Mouse (Mus musculus): ENCODE measurements around the gene Fn1. TPM values are rescaled to one million over a fixed set of nuclear protein-coding genes. Genes with fewer than 3 reads are reported as not detected.

Gene Fn1
- 113 and 257 TPM in 2 replicates for polyA plus RNA-seq (2012; rRNA removed)

DNA sequence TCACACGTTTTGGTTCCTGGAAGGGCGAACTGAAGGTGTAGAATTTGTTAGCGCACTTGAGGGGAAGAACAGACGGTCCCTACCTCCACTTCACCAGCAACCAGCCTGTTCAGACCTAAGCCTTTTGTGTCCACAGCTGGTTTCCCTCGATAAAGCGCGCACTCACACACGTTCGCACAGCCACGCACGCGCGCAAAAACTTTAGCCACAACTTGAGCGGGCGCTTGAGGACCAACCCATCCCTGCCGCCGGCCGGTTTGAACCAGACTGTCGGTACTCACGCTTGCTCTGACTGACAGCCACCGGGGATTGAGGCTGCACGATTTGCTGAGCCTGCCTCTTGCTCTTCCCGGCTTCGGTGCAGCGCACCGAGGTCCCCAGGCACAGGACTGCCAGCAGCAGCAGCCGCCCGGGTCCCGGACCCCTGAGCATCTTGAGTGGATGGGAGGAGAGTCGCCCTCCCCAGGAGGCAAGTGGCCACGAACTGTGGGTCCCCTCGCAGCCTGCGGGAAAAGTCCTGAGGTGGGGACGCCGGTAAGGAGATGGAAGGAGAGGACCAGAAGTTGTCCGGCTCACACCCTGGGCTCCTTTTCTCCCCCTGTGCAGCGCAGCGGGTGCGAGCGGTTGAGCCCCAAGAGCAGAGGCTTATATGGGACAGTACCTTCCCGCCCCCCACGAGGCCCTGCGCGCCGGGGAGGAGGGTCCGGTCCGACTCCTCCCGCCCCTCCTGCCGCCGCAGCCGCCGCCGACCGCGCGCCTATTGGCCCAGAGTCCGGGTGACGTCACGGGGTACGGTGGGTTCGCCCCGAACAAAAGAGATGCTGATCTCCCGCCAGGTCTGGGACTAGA is at the start of gene Fn1:
Fn1 (minus strand) TSS at position 650 of the 849 bp plus-strand sequence.

GRCm38 (mm10) chr1:71556688-71557612 is 96.0 kb downstream of the Fn1 start, which contains the start of gene Atic:
Gene Atic, plus strand, starts transcription at chr1:71557150.

Other genes starting within 250 kb of the Fn1 start
- 0.02 and 0.15 TPM in 2 replicates for gene Abca12, start 238.3 kb downstream of the Fn1 start, polyA plus RNA-seq (2012; rRNA removed)
- gene Atic, start 96.0 kb downstream of the Fn1 start, polyA plus RNA-seq (2012; rRNA removed), result 38.9 and 41.5 TPM in 2 replicates